ENCODE assay signal across 10 mouse cellular contexts in the genomic region with DNA sequence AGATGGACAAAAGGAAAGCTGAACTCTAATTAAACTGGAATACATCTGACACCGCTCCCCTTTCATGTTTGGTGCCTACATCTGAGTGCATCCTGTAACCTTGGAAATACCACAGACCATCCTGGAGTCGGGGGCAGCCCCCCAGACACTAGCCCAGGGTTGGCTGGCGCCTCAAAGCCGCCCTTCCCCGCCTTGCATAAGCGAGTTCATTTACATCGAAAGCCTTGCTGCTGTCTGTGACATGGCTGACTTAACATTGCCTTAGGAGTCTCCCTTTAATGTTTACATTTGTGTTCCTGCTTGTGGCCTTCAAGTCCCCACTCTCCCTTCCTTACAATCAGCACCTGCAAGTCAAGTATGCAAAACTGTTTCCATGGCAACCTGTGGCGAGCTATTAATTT.
A peak's percentile ranks its signal among the peaks of the same experiment; 100 is the strongest.
DNase-seq lines count a peak whose midpoint lies in the region; ATAC-seq lines count a peak whose summit lies in the region.
"Had no signal": no experiment of that assay in that cellular context is flagged by ENCODE, and none has a peak within 500 bp of the region (broad histone marks: within the 10 kb centered on the region; RNA-seq: fewer than 3 reads in every experiment).

No protein-coding gene starts in this region.

- H3K27me3 ChIP-seq in forebrain, embryonic 10.5 days (ENCODE audit: poor library complexity, severe bottlenecking): no peaks in the 10 kb centered on the region
- 0 out of 2 replicates have a peak, but pooled peaks cover 3% of the 10 kb centered on the region for H3K27me3 ChIP-seq in forebrain, embryonic 15.5 days
- no peaks in the 10 kb centered on the region for H3K27me3 ChIP-seq in midbrain, embryonic 13.5 days

- peaks cover 28% of the 10 kb centered on the region for H3K36me3 ChIP-seq in forebrain, embryonic 10.5 days (replicated peaks)
- no peaks in the 10 kb centered on the region for H3K36me3 ChIP-seq in forebrain, embryonic 15.5 days
- H3K36me3 ChIP-seq in midbrain, embryonic 13.5 days: no peaks in the 10 kb centered on the region; the same call in none of the 2 replicates

- WGBS in forebrain, embryonic 10.5 days: 19% methylated on average over 8 of the region's 8 CpGs
- 17% methylated on average over 8 of the region's 8 CpGs for WGBS in forebrain, embryonic 15.5 days
- WGBS in midbrain, embryonic 13.5 days: 7% methylated on average over 8 of the region's 8 CpGs

- H3K27ac ChIP-seq in forebrain, embryonic 10.5 days: peak overlapping the region; percentile 27
- no peak overlapping the region for H3K27ac ChIP-seq in forebrain, embryonic 15.5 days (replicated peaks)
- H3K27ac ChIP-seq in midbrain, embryonic 13.5 days: no peak overlapping the region
- H3K27ac ChIP-seq: left cerebral cortex, adult 2 months had no signal

- 0 out of 2 replicates have a peak overlapping the region, but pooled peaks have one; percentile 10 for H3K4me3 ChIP-seq in forebrain, embryonic 10.5 days
- no peak overlapping the region for H3K4me3 ChIP-seq in forebrain, embryonic 15.5 days
- no peak overlapping the region for H3K4me3 ChIP-seq in midbrain, embryonic 13.5 days (replicated peaks)
- H3K4me3 ChIP-seq: left cerebral cortex, adult 2 months had no signal

- H3K4me2 ChIP-seq in forebrain, embryonic 15.5 days (replicated peaks): no peak overlapping the region
- H3K4me2 ChIP-seq in midbrain, embryonic 13.5 days (replicated peaks): peak overlapping the region; percentile 1; the same call in 1 of the 2 replicates

- ATAC-seq in forebrain, embryonic 15.5 days (replicated peaks): no peak
- ATAC-seq in midbrain, embryonic 13.5 days: peak; percentile 41; the same call in 1 of the 2 replicates

- DNase-seq in forebrain, embryonic 10.5 days (ENCODE audit: extremely low spot score, low spot score): peak; percentile 44
- peak; percentile 31 to 53 for DNase-seq in kidney, postnatal 4 days
- no peak for DNase-seq in kidney, adult 8-10 months
- peak; percentile 48 for DNase-seq in embryo, embryonic 9.5 days (ENCODE audit: extremely low spot score)
- DNase-seq in cerebellum, adult 8-10 months: no peak
- DNase-seq in adrenal gland, postnatal 36 days: no peak
- DNase-seq: gastrocnemius, postnatal 36 days had no signal

- no peak overlapping the region for H3K9ac ChIP-seq in forebrain, embryonic 15.5 days (replicated peaks)
- H3K9ac ChIP-seq in midbrain, embryonic 13.5 days (replicated peaks): no peak overlapping the region

- H3K9me3 ChIP-seq in forebrain, embryonic 10.5 days: no peaks in the 10 kb centered on the region
- H3K9me3 ChIP-seq in forebrain, embryonic 15.5 days: no peaks in the 10 kb centered on the region
- no peaks in the 10 kb centered on the region for H3K9me3 ChIP-seq in midbrain, embryonic 13.5 days

- H3K4me1 ChIP-seq in forebrain, embryonic 10.5 days: peaks cover 46% of the 10 kb centered on the region
- H3K4me1 ChIP-seq in forebrain, embryonic 15.5 days: peaks cover 35% of the 10 kb centered on the region
- peaks cover 62% of the 10 kb centered on the region for H3K4me1 ChIP-seq in midbrain, embryonic 13.5 days (replicated peaks)

Comparison
In these comparisons a context has a peak if more than half of its experiments do, and no peak if none do; other contexts are left out.
1. DNase-seq: peak in forebrain, embryonic 10.5 days (single experiment), kidney, postnatal 4 days (2 of 2) and embryo, embryonic 9.5 days (single experiment); none in kidney, adult 8-10 months (0 of 2), cerebellum, adult 8-10 months (single experiment) and adrenal gland, postnatal 36 days (0 of 2).